Mouse (Mus musculus) thymus, adult 2 months (tissue): ENCODE data around the gene Kars. TPM values are rescaled to one million over a fixed set of nuclear protein-coding genes. Genes with fewer than 3 reads are reported as not detected.

Experiments used
- DNase-seq: peaks from one replicate; pipeline ENCODE4 v3.0.0; 2021
- H3K27ac ChIP-seq: fragments of 200-500 bp; 2 replicates; pipeline ENCODE4 v1.5.1; 2012; ENCODE audit warnings: low read length, control low read depth; ENCODE audit not compliant: control insufficient read depth, insufficient read depth
- H3K27me3 ChIP-seq: fragments of 200-500 bp; 2 replicates; pipeline ENCODE4 v1.6.1; 2012; ENCODE audit warnings: mild to moderate bottlenecking, low read length, moderate library complexity, mixed read lengths; ENCODE audit not compliant: control insufficient read depth, insufficient read depth
- H3K36me3 ChIP-seq: fragments of 200-500 bp; 2 replicates; pipeline ENCODE4 v1.6.1; 2012; ENCODE audit warnings: mild to moderate bottlenecking, low read length, moderate library complexity; ENCODE audit not compliant: control insufficient read depth, insufficient read depth
- H3K4me1 ChIP-seq: fragments of 200-500 bp; replicated peaks from 2 replicates; pipeline ENCODE4 v1.6.1; 2012; ENCODE audit warnings: low read length; ENCODE audit not compliant: control insufficient read depth, insufficient read depth
- H3K4me3 ChIP-seq: fragments of 200-500 bp; 2 replicates; pipeline ENCODE4 v1.5.1; 2012; ENCODE audit warnings: mild to moderate bottlenecking, low read length, control low read depth, moderate library complexity; ENCODE audit not compliant: control insufficient read depth, insufficient read depth
- CTCF ChIP-seq: fragments of 200-500 bp; IDR thresholded peaks from 2 replicates; pipeline ENCODE4 v1.5.1; 2012; ENCODE audit warnings: mild to moderate bottlenecking, control low read depth, low read length, moderate library complexity, borderline replicate concordance; ENCODE audit not compliant: control insufficient read depth, poor library complexity, insufficient read depth; ENCODE audit errors: extremely low read depth
- POLR2A ChIP-seq: fragments of 200-500 bp; IDR thresholded peaks from 2 replicates; pipeline ENCODE4 v1.6.1; 2012; ENCODE audit warnings: mild to moderate bottlenecking, low read length, control low read depth, moderate library complexity; ENCODE audit not compliant: control insufficient read depth, poor library complexity, insufficient read depth; ENCODE audit errors: extremely low read depth
- WGBS: fragments of 180-500 bp; shearing (Covaris S2); methylation state at CpG from one replicate; pipeline ENCODE4 v1.1.7; 2018; 5-methylcytosine and 5-hydroxymethylcytosine counted together
- polyA plus RNA-seq: library from polyadenylated mRNA; depleted of rRNA; stranded (reverse); fragments of >200 nt; gene quantifications from 2 replicates; pipeline ENCODE4 v1.2.3, GENCODE M21; 2012

Kars gene
- polyA plus RNA-seq, 1 experiment: 54.5 TPM

GRCm38 (mm10) chr8:112009558-112009957 is 1.6 kb downstream of the Kars start:
- Histone ChIP-seq H3K4me3 (no peak overlapping the region), H3K4me1 (peaks cover 2% of the 10 kb centered on the region; the same call in 1 of the 2 replicates), H3K36me3 (peaks cover 5% of the 10 kb centered on the region), H3K27ac (no peak overlapping the region), H3K27me3 (no peaks in the 10 kb centered on the region)
- DNase-seq: no peak
- WGBS: 97% methylated on average over 7 of the region's 7 CpGs
- no peak for TF ChIP-seq CTCF
- no peak for TF ChIP-seq POLR2A

DNA sequence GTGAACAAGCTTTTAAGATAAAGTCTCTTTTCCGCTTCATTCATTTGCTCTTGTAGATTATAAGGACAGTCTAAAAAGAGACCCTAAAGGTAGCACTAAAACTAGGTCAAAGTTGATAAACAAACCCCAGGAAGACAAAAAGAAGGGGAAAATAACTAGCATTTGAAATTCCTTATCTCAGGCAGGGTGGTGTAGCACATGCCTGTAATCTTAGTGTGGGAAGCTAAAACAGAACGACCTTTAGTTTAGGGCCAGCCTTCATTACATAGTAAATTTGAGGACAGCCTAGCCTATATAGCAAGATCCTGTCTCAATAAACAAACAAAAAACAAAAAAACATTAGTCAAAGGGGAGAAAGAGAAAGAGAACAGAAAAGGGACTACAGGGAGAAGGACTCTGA is 3.5 kb downstream of the Kars start:
- no peak for DNase-seq
- Histone ChIP-seq H3K36me3 (peaks cover 21% of the 10 kb centered on the region), H3K4me1 (peaks cover 2% of the 10 kb centered on the region; the same call in 1 of the 2 replicates), H3K27me3 (no peaks in the 10 kb centered on the region), H3K4me3 (no peak overlapping the region), H3K27ac (no peak overlapping the region)
- no peak for TF ChIP-seq POLR2A
- WGBS: over 99% methylated on average over 2 of the region's 2 CpGs

DNA sequence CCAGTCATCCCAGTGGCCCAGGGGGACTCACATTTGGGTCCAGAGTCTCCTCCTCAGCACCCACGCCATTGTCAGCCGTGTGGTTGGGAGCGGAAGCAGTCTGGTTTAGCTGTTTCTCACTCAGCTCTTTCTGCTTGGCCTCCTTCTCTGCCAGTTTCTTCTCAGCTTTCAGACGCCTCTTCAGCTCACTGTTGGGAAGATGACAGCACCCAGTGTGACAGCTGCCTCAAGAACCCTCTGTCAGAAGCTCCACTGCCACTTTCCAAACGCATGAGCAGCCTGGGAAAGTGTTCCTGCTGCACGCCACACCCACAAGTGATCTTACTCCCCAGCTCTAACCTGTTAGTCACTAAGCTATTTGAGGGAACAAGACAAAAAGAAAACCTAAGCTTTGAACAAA is 5.5 kb downstream of the Kars start:
- WGBS: 94% methylated on average over 6 of the region's 6 CpGs
- Histone ChIP-seq H3K36me3 (peaks cover 41% of the 10 kb centered on the region), H3K4me1 (no peaks in the 10 kb centered on the region), H3K27me3 (no peaks in the 10 kb centered on the region), H3K4me3 (no peak overlapping the region), H3K27ac (no peak overlapping the region)
- TF ChIP-seq POLR2A (no peak), CTCF (no peak)
- DNase-seq: no peak

DNA sequence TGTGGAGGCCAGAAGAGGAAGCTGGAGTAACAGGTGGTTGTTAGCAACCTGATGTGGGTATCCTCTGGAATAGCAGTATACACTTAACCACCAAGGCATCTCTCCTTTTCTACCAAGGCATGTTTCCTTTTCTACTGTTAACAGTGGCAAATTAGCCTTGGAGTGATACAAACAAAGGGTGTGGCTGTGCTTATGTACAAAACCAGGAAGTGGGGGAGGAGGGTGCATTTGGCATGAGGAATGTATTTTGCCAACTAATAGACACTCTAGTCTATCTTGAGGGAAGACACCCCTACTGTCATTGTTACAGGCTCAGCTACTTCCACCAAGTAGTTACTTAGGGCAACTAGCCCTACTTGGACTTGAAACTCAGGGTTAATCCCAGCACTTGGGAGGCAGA is 6.4 kb downstream of the Kars start:
- Histone ChIP-seq H3K36me3 (peaks cover 49% of the 10 kb centered on the region), H3K4me3 (no peak overlapping the region), H3K27me3 (no peaks in the 10 kb centered on the region), H3K27ac (no peak overlapping the region), H3K4me1 (no peaks in the 10 kb centered on the region)
- no peak for DNase-seq
- TF ChIP-seq POLR2A: no peak
- no peak for TF ChIP-seq CTCF

- Histone ChIP-seq H3K27me3 (no peaks in the 10 kb centered on the region), H3K4me1 (no peaks in the 10 kb centered on the region), H3K27ac (no peak overlapping the region), H3K4me3 (no peak overlapping the region), H3K36me3 (peaks cover 28% of the 10 kb centered on the region)
- DNase-seq: no peak
- TF ChIP-seq POLR2A: no peak
- TF ChIP-seq CTCF: no peak
- 78% methylated on average over 3 of the region's 3 CpGs for WGBS
Observed at GRCm38 (mm10) chr8:111992703-111993039, 18.5 kb downstream of the Kars start.

- Histone ChIP-seq H3K4me1 (no peaks in the 10 kb centered on the region), H3K27ac (no peak within 1 kb of the TSS), H3K4me3 (peak within 1 kb of the TSS; percentile 86), H3K27me3 (no peaks in the 10 kb centered on the region), H3K36me3 (peaks cover 23% of the 10 kb centered on the region)
- 4% methylated on average over 33 of the region's 33 CpGs for WGBS
- TF ChIP-seq POLR2A: 0 out of 2 replicates have a peak, but pooled peaks have one; percentile 39
- peak; percentile 52; the same call in 1 of the 2 replicates for TF ChIP-seq CTCF
- peak; percentile 86 for DNase-seq
Observed at GRCm38 (mm10) chr8:111992013-111992702, 19.0 kb downstream of the Kars start, which contains the start of gene Adat1. TSS of gene Adat1 (minus strand) at chr8:111992302.

- TF ChIP-seq POLR2A (no peak), CTCF (no peak)
- no peaks in the 10 kb centered on the region for H3K4me1 ChIP-seq
- no peak for DNase-seq
- no peaks in the 10 kb centered on the region for H3K27me3 ChIP-seq
- no peak overlapping the region for H3K4me3 ChIP-seq
- H3K36me3 ChIP-seq: peaks cover 18% of the 10 kb centered on the region
- H3K27ac ChIP-seq: no peak overlapping the region
- 75% methylated on average over 8 of the region's 8 CpGs for WGBS
Observed at GRCm38 (mm10) chr8:111991278-111991677, 19.8 kb downstream of the Kars start.
